Mouse (Mus musculus) yolk sac, embryonic 10.5 days (tissue): ENCODE measurements around the gene Hmox1.
A peak's percentile ranks its signal among the peaks of the same experiment; 100 is the strongest.

Source experiments
- DNase-seq: peaks from one replicate; pipeline ENCODE4 v3.0.0-alpha.2; 2017; ENCODE audit warnings: low spot score

Hmox1 gene

DNA sequence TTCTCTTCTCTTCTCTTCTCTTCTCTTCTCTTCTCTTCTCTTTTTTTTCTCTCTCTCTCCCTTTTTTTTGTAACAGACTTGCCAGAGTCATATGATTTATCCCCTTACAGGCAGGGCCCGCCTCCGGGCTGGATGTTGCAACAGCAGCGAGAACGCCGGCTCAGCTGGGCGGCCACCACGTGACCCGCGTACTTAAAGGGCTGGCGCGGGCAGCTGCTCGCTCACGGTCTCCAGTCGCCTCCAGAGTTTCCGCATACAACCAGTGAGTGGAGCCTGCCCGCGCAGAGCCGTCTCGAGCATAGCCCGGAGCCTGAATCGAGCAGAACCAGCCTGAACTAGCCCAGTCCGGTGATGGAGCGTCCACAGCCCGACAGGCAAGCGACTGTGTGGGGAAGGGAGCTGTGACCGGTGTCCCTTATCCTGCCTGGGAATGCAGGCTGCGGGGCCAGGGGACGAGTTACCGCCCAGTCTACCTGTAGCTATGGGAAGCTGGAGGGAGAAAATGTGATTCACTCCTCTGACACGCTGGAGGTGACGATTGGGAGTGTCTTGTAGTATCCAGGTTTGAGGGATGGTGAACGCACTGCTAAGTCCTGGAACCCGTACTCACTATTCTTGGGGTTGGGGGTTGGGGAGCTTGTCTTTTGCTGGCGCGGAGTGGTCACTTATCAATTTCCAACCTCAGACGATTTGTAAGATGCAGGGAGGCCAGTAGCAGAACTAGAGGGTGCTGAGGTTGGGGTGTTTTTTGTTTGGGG, at the start of gene Hmox1:
Hmox1 (plus strand) TSS at position 223 of the 758 bp plus-strand sequence.
- DNase-seq, result peak; percentile 92

DNA sequence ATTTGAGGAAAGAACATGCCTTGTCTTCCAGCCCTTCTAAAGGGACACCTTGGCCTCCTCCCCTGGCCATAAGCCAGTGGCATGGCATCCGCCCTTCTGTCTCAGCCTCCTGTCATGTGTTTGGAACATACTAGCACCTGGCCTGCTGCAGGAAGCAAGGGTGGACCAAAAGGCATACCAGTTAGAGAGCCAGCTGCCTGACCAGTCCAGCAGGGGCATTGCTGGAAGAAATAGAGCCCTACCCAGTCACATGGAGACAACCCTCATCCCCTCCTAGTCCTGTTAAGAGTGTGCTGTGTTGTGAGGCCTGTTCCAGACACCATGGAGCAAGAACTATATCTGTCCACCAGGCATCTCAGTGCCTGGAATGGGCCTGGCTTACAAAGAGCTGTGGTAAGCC, 47.1 kb upstream of the Hmox1 start:
- no peak for DNase-seq

DNA sequence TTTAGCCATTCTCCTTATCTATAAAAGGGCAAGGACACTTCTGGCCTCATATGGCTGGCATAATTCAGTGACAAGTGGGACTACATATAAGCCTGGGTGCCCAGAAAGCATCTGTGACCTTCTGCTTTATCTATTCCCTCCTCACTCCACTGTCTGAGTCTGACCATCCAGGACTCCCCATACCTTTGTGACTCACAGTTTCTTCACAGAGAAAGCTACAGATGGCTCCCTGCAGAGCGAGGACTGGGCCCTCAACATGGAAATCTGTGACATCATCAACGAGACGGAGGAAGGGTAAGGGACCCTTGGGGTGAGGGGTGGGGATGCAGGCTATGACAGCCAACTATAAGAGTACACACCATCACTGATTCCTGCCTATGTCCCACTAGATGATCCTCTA, 45.6 kb upstream of the Hmox1 start:
- DNase-seq, result no peak

DNA sequence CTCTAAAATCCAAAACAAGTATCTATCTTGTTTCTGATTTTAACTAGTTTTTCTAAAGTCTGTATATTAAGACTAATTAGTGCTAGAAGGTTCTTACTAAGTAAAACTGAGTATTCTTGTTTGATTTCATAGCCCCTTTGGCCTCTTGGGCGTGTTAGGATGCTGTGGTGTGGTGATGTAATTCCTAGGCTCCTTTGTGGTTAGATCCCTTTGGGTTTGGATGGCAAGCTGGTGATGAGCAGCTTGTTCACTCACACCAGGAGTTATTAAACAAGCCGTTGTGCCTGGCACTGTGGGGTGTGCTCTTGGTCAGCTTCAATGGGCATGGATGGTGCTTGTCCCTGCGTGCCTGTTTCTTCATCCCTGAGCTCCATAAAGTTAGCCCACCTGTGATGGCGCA, 40.1 kb upstream of the Hmox1 start:
- no peak for DNase-seq

DNA sequence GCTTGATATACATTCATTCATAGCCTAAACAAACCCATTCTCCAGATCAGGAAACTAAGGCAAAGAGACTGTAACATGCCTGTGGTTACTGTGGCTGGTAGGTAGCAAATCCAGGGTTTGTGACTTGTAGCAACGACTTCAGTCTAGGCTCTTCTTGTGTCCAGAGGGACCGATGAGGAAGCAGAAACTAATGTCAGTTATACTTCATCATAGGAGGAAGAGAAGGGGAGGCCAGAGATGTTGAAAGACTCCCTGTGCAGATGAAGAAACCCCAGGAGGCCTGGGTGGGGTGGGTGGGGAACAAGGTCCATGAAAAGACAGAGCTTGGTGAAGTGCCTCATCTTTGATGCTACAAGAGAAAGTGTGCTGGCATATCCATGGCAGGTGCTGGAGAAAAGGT, 37.7 kb upstream of the Hmox1 start:
- DNase-seq, result no peak

DNA sequence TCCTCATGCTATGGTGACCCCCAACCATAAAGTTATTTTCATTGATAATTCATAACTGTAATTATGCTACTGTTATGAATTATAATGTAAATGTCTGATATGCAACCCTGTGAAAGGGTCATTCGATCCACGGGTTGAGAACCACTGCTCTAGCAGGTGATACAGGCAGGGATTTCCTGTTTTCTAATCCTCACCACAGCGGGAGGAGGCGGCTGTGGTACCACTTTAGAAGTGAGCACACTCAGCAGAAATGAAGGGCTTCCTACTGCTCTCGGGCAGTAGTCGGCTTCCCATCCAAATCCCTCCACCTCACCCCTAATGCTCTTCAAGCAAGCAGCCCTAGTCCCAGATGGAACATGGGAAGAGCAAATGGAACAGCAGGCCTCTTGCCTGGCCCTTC, 33.4 kb upstream of the Hmox1 start:
- DNase-seq, result no peak

DNA sequence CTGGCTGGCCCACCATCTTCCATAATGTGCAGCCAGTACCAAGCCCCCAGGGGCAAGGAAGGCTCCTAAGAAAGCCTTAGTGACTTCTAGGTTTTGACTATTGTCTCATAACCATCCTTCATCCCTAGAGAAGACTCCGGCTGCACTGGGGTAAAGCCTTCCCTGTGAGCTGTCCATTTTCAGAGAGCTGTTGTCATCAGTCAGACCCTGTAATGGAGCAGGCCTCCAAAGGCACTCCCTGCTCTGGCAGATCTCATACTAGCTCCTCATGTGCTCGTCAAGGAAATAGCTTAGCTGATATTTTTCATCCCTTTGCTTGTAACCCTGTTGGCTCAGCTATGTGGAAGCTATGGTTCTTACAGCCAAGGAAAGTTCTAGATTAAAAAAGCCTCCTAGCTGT, 32.6 kb upstream of the Hmox1 start:
- no peak for DNase-seq

DNA sequence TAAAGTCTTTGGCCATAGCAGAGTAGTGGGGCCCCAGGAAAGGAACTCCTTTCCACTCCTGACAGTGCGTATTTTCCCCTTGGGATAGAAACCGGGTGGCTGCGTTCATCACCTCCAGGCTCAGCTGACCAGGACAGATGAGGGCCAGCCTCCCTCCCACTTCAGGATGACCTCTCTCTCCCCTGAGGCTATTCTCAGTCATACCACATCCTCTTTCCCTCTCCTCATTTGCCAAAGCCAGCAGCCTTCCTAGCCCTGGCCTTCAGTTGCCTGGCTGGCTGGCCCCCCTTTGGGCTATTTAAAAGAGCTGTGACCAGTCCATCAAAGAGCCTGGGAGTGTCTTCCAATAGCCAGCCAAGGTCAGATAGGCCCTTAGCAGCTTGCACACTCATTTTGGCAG, 30.1 kb upstream of the Hmox1 start:
- DNase-seq, result no peak

DNA sequence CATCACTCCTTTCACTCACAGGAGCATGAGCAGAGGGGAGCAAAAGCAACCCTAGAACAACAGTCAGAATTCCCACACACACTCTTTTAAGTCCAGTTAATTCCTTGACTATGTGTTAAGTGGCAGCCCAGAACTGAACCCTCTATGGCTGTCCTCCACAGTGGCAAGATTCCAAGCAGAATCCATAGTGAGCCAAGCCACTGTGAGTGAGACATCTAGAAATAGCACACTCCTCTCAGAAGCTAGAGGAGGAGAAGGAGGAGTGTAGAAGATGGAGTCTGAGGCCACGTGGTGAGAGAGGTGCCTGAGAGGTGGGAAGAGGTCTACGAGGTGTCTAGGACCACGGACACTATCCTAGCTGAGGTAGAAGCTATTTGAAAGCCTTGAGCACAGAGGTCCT, 28.6 kb upstream of the Hmox1 start:
- no peak for DNase-seq

DNA sequence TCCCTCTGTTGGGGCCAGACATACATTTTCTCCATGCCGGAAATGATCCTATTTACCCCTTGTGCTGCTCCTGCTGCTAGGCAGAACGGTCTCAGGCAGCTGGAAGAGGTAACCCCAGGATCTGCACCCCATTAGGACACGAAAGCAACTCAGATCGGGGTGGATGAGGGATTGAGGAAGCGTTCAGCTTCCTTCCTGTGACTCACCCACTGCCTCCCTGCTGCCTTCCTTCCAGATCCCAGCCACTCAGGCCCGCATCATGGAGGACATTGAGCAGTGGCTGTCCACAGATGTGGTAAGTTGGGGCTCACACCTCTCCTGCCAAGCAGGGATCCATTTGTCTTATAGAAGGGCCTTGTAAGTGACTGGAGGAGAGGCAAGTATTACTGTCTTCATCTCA, 26.1 kb upstream of the Hmox1 start:
- DNase-seq, result no peak

DNA sequence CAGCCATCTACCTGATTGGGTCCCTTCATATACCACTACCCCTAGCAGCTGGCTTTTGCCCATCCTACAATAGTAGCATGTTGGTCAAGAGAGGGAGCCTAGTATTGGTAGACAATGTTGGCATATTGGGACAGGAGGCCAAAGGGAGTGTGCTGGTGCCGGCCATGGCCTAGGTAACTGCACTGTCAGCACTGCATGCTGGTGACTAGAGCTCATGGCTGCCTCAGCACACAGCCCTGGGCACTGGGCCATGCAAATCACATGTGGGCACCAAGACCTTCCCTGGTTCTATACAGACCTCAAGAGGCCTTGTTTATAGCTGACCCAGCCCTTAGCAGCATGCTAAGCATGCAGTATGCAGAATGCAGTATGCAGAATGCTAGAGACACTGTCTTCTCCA, 23.1 kb upstream of the Hmox1 start:
- DNase-seq, result no peak

DNA sequence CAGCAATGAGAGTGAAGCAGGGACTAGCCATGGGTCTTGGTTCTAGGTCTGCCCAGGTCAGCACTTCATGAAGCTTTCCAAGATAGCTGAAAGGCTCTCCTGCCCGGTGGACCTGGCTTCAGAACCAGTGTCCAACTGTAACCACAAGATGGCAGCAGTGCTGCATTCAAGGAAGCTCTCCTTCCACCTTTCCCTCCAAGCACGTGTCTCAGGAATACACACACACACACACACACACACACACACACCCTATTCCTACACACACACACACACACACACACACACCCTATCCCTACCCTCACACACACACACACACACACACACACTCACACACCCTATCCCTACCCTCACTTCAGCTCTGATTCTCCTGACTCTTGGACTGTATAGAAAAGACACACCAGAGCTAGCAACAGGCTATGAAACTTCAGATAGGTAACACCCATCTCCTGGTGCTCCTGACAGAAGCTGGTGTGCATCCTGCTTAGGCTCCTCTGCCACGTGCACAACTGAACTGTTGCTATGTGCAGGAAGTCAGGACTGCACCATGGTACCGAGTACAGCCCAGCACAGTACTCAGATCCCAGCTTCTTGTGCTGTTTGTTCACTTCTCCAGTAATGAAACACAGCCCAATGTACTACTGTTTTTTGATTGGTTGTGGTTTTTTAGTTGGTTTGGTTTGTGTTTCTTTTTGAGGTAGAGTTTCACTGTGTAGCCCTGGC, 21.6 kb upstream of the Hmox1 start:
- peak; percentile 77 for DNase-seq

DNA sequence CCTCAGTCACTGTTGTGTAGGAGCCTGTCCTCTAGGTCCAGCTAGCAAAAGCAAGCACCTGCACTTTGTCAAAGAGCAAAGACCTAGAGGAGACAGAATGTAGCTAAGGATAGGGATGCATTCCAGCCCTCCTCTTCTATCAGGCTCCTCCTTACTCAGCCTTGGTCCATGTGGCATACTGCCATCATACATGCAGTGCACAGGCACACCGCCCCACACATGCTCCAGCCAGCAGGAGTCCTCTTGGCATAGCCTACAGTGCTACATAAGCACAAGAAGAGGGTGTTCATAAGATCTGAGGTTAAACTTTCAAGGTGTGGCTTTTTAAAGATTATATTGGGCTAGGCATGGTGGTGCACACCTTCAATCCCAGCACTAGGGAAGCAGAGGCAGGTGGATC, 18.5 kb upstream of the Hmox1 start:
- DNase-seq, result no peak

DNA sequence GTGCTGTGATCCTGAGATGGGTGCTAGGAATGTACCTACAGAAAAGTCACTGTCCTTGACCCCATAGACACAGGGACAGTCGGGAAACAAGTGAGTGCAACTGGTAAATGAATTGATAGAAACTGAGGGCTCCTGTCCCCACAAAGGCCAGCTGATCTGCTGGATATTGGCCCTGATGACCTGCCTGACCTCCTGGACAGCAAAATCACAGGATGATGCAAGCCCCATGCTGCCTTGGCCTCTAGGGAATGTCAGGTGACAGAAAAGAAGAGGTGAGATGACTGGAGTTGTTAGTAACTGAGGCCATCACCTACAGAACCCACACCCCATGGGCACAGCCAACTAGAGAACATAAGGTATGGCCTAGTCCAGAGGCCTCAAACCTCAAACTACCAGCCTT, 15.2 kb upstream of the Hmox1 start:
- DNase-seq, result peak; percentile 24

DNA sequence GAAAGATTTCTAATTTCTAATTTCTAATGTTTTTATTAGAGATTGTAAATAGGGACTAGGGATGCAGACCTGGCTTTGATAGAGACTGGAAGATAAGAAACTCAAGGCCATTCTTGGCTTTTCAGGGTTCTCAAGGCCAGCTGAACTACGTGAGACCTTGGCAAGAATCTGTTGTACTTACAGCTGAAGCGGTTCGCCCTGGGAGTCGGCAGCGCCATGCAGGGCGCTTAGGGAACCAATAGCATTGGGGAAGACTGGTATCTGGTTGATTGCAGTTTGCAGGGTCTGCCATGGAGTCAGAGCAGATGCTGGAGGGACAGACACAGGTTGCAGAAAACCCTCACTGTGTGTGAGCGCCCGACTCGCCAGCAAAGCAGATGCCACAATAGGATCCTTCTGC, 14.6 kb upstream of the Hmox1 start:
- no peak for DNase-seq

DNA sequence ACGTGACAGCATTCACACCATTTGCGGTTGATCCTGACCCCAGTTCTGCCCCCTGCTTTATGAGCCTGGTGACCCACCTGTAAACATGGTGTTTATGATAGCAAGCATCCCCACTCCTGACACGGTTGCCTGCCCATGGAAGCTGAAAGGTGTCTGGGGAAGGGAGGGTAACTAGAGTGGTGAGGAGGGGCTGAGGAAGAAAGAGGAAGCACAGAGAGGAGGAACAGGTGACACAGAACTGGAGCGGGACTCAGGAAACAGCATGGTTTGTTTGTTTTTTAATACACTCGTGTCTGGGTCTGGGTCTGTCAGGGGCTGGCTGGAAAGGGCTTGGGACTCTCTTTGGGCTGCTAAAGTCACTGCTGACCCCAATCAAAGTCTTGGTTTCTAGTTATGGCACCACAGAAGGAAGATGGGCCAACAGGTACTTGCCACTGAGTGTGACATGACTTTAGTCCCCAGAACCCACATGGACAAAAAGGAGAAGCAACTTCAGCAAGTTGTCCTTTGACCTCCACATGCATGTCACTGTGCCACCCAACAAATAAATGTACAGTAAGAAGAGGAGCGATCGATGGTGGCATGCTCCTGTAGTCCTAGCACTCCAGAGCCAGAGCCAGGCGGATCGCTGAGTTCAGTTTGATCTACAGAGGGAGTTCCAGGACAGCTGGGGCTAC, 11.9 kb upstream of the Hmox1 start:
- no peak for DNase-seq

DNA sequence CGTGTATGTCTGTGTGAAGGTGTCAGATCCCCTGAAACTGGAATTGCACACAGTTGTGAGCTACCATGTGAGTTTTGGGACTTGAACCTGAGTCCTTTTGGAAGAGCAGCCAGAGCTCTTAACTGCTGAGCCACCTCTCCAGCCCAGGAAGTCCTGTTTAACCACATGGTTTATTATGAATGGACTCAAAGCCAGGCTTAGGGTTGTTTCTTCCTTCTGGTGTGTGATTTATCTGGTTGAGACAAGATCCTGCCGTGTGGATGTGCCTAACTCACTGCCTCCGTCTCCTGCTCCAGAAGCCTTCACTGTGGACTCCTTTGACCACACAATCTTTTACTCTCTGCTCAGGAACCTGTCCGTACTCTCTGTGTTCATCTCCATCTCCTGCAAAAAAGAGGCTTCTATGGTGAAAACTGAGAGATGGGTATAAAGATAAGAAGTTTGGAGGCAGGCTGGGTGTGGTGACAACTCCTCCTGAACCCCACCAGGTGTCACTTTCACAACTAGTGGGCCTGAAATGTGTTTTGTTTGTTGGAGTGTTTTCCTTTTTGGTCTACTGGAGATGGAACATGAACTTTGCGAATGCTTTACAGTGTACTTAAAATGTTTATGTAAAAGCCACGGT, 11.1 kb upstream of the Hmox1 start:
- no peak for DNase-seq

DNA sequence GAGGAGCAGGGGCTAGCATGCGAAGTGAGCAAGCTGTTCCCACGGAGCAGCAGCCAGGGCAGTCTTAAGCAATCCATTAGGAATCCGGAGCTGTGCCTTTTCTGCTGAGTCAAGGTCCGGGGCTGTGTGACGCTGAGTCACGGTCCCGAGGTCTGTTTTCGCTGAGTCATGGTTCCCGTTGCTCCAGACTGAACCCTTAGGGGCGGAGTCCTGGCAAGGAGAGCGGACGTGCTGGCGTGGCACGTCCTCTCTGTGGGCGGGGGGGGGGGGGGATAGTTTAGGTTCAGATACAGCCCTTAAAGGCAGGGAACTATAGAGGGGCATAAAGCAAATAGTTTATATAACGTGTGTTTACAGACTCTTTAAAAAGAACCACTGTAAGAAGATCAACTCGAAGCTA, 9.6 kb upstream of the Hmox1 start:
- peak; percentile 96 for DNase-seq

DNA sequence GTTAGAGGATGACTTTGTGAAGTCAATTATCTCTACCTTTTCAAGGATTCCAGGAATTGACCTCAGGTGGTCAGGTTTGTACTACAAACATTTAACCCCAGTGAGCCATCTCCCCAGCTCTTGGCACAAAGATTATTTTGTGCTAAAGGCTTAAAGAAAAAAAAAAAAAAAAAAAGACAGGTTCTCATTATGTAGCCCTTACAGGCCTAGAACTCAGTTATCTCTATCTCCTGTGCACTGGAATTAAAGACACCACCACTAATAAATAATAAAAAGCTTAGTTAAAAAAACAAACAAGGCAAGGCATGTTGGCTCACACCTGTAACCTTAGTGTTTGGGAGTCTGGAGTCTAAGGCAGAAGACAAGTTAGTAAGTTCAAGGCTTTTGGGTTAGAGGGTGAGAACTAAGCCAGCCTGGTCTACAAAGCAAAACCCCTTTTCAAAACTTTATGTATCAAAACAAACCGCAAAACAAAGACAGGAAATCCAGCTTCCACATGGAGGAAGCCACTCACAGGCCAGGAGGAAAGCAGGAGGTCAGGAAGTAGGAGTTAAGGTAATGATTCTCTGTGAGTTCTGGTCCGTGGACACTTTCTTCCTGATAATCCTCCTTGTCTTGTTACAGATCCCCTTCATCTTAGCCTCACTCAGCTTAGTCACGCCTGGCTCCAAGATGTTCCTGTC, 8.9 kb upstream of the Hmox1 start:
- DNase-seq, result peak; percentile 27

DNA sequence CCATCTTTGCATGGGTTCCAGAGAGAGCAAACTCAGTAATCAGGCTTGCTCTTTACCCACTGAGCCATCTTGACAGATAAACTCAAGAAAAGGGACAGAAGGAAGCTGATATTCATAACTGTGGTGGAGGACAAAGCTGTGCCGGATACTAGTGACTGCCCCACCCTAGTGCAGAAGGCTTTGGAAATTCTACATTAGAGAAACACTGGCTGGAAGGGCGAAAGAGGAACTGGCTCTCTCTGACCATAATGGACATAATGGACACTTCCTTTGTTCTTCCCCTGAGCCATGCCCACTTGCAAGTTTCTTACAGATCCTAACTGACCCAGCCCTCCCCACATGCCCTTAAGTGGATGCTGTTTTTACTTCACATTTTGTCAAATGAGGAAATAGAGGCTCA, 7.4 kb upstream of the Hmox1 start:
- DNase-seq, result no peak

DNA sequence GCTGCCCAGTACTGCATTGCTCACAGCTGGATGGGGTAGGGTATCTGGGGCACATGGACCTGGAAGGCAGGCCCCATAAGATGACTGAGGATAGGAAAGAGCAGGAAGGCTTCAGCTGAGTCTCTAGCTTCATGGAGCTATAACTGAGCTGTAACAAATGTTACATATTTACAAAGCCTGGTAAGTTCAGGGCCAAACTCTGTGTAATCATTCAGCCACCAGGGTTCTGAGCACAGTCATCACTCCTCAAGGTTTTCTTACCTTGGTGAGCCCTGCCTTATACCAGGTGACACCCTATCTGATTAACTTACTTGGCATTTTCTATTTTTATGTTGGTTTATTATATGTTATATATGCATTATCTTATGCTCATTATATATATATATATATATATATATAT, 6.3 kb upstream of the Hmox1 start:
- no peak for DNase-seq
